Mouse (Mus musculus) hindbrain, embryonic 12.5 days (tissue): ENCODE measurements at regions not wholly inside any gene's neighbourhood (a gene's known extent, or its start where the extent isn't known, plus 50 kb on each side); places are given as distances from the start of the nearest gene placed in this dataset.
A peak's percentile ranks its signal among the peaks of the same experiment; 100 is the strongest.

Experiments used
- ATAC-seq: fragments of 200-750 bp; cut with Nextera tagmentation; 2 replicates; pipeline ENCODE4 v1.8.0; 2017; ENCODE audit warnings: moderate TSS enrichment; ENCODE audit not compliant: low FRiP score
- H3K27ac ChIP-seq: fragments of 300-500 bp; sonication (generic); 2 replicates; pipeline ENCODE4 v1.5.1; 2016; ENCODE audit warnings: mild to moderate bottlenecking
- H3K27me3 ChIP-seq: fragments of 300-500 bp; sonication (generic); 2 replicates; pipeline ENCODE4 v1.6.1; 2016; ENCODE audit warnings: mild to moderate bottlenecking
- H3K36me3 ChIP-seq: fragments of 300-500 bp; sonication (generic); 2 replicates; pipeline ENCODE4 v1.6.1; 2016; ENCODE audit warnings: mild to moderate bottlenecking
- H3K4me1 ChIP-seq: fragments of 300-500 bp; sonication (generic); 2 replicates; pipeline ENCODE4 v1.6.1; 2016
- H3K4me2 ChIP-seq: fragments of 300-500 bp; sonication (generic); replicated peaks from 2 replicates; pipeline ENCODE4 v1.6.1; 2016; ENCODE audit warnings: mild to moderate bottlenecking
- H3K4me3 ChIP-seq: fragments of 300-500 bp; sonication (generic); 2 replicates; pipeline ENCODE4 v1.5.1; 2016; ENCODE audit warnings: mild to moderate bottlenecking
- H3K9ac ChIP-seq: fragments of 300-500 bp; sonication (generic); 2 replicates; pipeline ENCODE4 v1.6.1; 2016; ENCODE audit warnings: mild to moderate bottlenecking, moderate library complexity
- H3K9me3 ChIP-seq: fragments of 300-500 bp; sonication (generic); replicated peaks from 2 replicates; pipeline ENCODE4 v1.6.1; 2016; ENCODE audit warnings: mild to moderate bottlenecking
- WGBS: fragments of 180-500 bp; shearing (Covaris S2); methylation state at CpG from one replicate; pipeline ENCODE4 v1.1.7; 2016; 5-methylcytosine and 5-hydroxymethylcytosine counted together

GRCm38 (mm10) chr7:58919863-58920262 lies 263.9 kb downstream of the Atp10a start:
- Histone ChIP-seq H3K9me3 (no peaks in the 10 kb centered on the region), H3K9ac (no peak overlapping the region), H3K36me3 (no peaks in the 10 kb centered on the region), H3K27me3 (no peaks in the 10 kb centered on the region), H3K4me3 (no peak overlapping the region), H3K27ac (no peak overlapping the region), H3K4me1 (no peaks in the 10 kb centered on the region), H3K4me2 (no peak overlapping the region)
- no peak for ATAC-seq
- WGBS = 86% methylated on average over 1 of the region's 1 CpGs

GRCm38 (mm10) chr7:58920283-58920682 lies 264.3 kb downstream of the Atp10a start:
- H3K9me3 ChIP-seq = no peaks in the 10 kb centered on the region
- H3K4me1 ChIP-seq = no peaks in the 10 kb centered on the region
- no peak overlapping the region for H3K4me2 ChIP-seq
- ATAC-seq = no peak
- WGBS = 79% methylated on average over 1 of the region's 1 CpGs
- no peak overlapping the region for H3K4me3 ChIP-seq
- no peak overlapping the region for H3K9ac ChIP-seq
- H3K36me3 ChIP-seq = no peaks in the 10 kb centered on the region
- no peaks in the 10 kb centered on the region for H3K27me3 ChIP-seq
- H3K27ac ChIP-seq = no peak overlapping the region

- no peaks in the 10 kb centered on the region for H3K27me3 ChIP-seq
- no peak overlapping the region for H3K27ac ChIP-seq
- 91% methylated on average over 1 of the region's 1 CpGs for WGBS
- no peak overlapping the region for H3K4me2 ChIP-seq
- no peak overlapping the region for H3K4me3 ChIP-seq
- H3K9me3 ChIP-seq = no peaks in the 10 kb centered on the region
- no peak for ATAC-seq
- H3K4me1 ChIP-seq = no peaks in the 10 kb centered on the region
- no peak overlapping the region for H3K9ac ChIP-seq
- H3K36me3 ChIP-seq = no peaks in the 10 kb centered on the region
These were observed 269.0 kb downstream of the Atp10a start for GRCm38 (mm10) chr7:58924975-58925374.

- Histone ChIP-seq H3K4me2 (no peak overlapping the region), H3K36me3 (no peaks in the 10 kb centered on the region), H3K4me3 (no peak overlapping the region), H3K27me3 (no peaks in the 10 kb centered on the region), H3K9ac (no peak overlapping the region), H3K4me1 (no peaks in the 10 kb centered on the region), H3K27ac (no peak overlapping the region), H3K9me3 (no peaks in the 10 kb centered on the region)
- no peak for ATAC-seq
- 88% methylated on average over 2 of the region's 2 CpGs for WGBS
These were observed 269.4 kb downstream of the Atp10a start for GRCm38 (mm10) chr7:58925406-58925805.

- H3K4me2 ChIP-seq = no peak overlapping the region
- 82% methylated on average over 2 of the region's 2 CpGs for WGBS
- H3K4me3 ChIP-seq = no peak overlapping the region
- H3K4me1 ChIP-seq = no peaks in the 10 kb centered on the region
- no peaks in the 10 kb centered on the region for H3K27me3 ChIP-seq
- H3K27ac ChIP-seq = no peak overlapping the region
- no peak for ATAC-seq
- no peaks in the 10 kb centered on the region for H3K36me3 ChIP-seq
- no peak overlapping the region for H3K9ac ChIP-seq
- no peaks in the 10 kb centered on the region for H3K9me3 ChIP-seq
These were observed 271.1 kb upstream of the Ube3a start for GRCm38 (mm10) chr7:58957448-58957847.

GRCm38 (mm10) chr7:59007196-59007595 lies 221.4 kb upstream of the Ube3a start:
- ATAC-seq = no peak
- H3K36me3 ChIP-seq = no peaks in the 10 kb centered on the region
- H3K9me3 ChIP-seq = no peaks in the 10 kb centered on the region
- H3K27ac ChIP-seq = no peak overlapping the region
- H3K9ac ChIP-seq = no peak overlapping the region
- H3K4me1 ChIP-seq = no peaks in the 10 kb centered on the region
- WGBS = 77% methylated on average over 2 of the region's 2 CpGs
- H3K4me2 ChIP-seq = no peak overlapping the region
- no peak overlapping the region for H3K4me3 ChIP-seq
- no peaks in the 10 kb centered on the region for H3K27me3 ChIP-seq

- Histone ChIP-seq H3K4me3 (no peak overlapping the region), H3K4me2 (no peak overlapping the region), H3K27me3 (no peaks in the 10 kb centered on the region), H3K9me3 (no peaks in the 10 kb centered on the region), H3K27ac (no peak overlapping the region), H3K9ac (no peak overlapping the region), H3K36me3 (no peaks in the 10 kb centered on the region), H3K4me1 (no peaks in the 10 kb centered on the region)
- ATAC-seq = no peak
- 79% methylated on average over 9 of the region's 9 CpGs for WGBS
These were observed 214.9 kb upstream of the Ube3a start for GRCm38 (mm10) chr7:59013449-59014301.

GRCm38 (mm10) chr7:59014302-59014677 lies 214.3 kb upstream of the Ube3a start:
- no peaks in the 10 kb centered on the region for H3K36me3 ChIP-seq
- 44% methylated on average over 6 of the region's 6 CpGs for WGBS
- no peaks in the 10 kb centered on the region for H3K27me3 ChIP-seq
- peak; percentile 83 for ATAC-seq
- no peaks in the 10 kb centered on the region for H3K4me1 ChIP-seq
- no peaks in the 10 kb centered on the region for H3K9me3 ChIP-seq
- H3K9ac ChIP-seq = no peak overlapping the region
- H3K27ac ChIP-seq = no peak overlapping the region
- H3K4me3 ChIP-seq = no peak overlapping the region
- H3K4me2 ChIP-seq = no peak overlapping the region

GRCm38 (mm10) chr7:59027437-59027836 lies 201.1 kb upstream of the Ube3a start:
- Histone ChIP-seq H3K36me3 (no peaks in the 10 kb centered on the region), H3K4me2 (no peak overlapping the region), H3K9ac (no peak overlapping the region), H3K4me1 (no peaks in the 10 kb centered on the region), H3K27ac (no peak overlapping the region), H3K27me3 (no peaks in the 10 kb centered on the region), H3K9me3 (no peaks in the 10 kb centered on the region), H3K4me3 (no peak overlapping the region)
- 58% methylated on average over 2 of the region's 2 CpGs for WGBS
- peak; percentile 88 for ATAC-seq
